Mouse (Mus musculus): ENCODE measurements around the gene Traf6. TPM values are rescaled to one million over a fixed set of nuclear protein-coding genes. Genes with fewer than 3 reads are reported as not detected.

Traf6 gene
- total and polyA plus RNA-seq, 3 experiments: 10.5 to 16.8 (median 14.0) TPM

GRCm38 (mm10) chr2:101652921-101653597, 25.2 kb upstream of the Traf6 start:
- no peak overlapping the region; the same call in 1 of the 2 replicates for H3K4me2 ChIP-seq (ENCODE audit: insufficient read depth, low read depth, poor library complexity, severe bottlenecking)
- in situ Hi-C loops (cut with MboI; ENCODE audit: low pct_ligation_motif_present, low pct_unique_long_range_greater_than_20kb, low sequenced_read_pairs): no loop called here
- peaks cover 51% of the 10 kb centered on the region for H3K27me3 ChIP-seq (replicated peaks)
- TF ChIP-seq SMC3 (IDR thresholded peaks at IDR 0.05; ENCODE audit: low read depth, low read length): peak; percentile 61
- TF ChIP-seq RAD21 (IDR thresholded peaks at IDR 0.05; ENCODE audit: low read depth, low read length): peak; percentile 78
- TF ChIP-seq POLR2AphosphoS2 (IDR thresholded peaks at IDR 0.05; ENCODE audit: low read depth, low read length): no peak
- peak; percentile 30 to 73; a peak in 2 of 4 replicates for TF ChIP-seq CTCF (conservative IDR thresholded peaks at IDR 0.05 in 1 of 2, IDR thresholded peaks at IDR 0.05 in 1 of 2; ENCODE audit: low read depth in 2 of 2, low read length in 2 of 2)
- TF ChIP-seq KAT2A (IDR thresholded peaks at IDR 0.05; ENCODE audit: insufficient replicate concordance, low read length): no peak
- no peak overlapping the region for H3K27ac ChIP-seq (ENCODE audit: insufficient read depth, low read depth)
- peak; percentile 41 for DNase-seq (ENCODE audit: extremely low read depth)
- dilution Hi-C loops (cut with MboI; ENCODE audit: extremely low pct_ligation_motif_present, extremely low pct_unique_long_range_greater_than_20kb, low sequenced_read_pairs): no loop called here
- no peaks in the 10 kb centered on the region for H3K36me3 ChIP-seq (replicated peaks in 1 of 2; ENCODE audit: control insufficient read depth in 1 of 2, insufficient read depth in 1 of 2, low read length in 1 of 2)
- H3K4me1 ChIP-seq (ENCODE audit: control insufficient read depth in 1 of 2, insufficient read depth in 2 of 2): no peaks in the 10 kb centered on the region
- H3K9ac ChIP-seq (ENCODE audit: insufficient read depth, low read depth): no peak overlapping the region
- H3K9me3 ChIP-seq (replicated peaks; ENCODE audit: low read length): no peaks in the 10 kb centered on the region
- H3K4me3 ChIP-seq (replicated peaks in 1 of 3; ENCODE audit: low read depth in 2 of 3, low read length in 2 of 3, poor library complexity in 1 of 3): no peak overlapping the region
- no peaks in the 10 kb centered on the region for H3K79me2 ChIP-seq (replicated peaks; ENCODE audit: control insufficient read depth, extremely low read depth, insufficient read depth, poor library complexity, severe bottlenecking)

GRCm38 (mm10) chr2:101660536-101660935, 17.7 kb upstream of the Traf6 start:
- no peak overlapping the region for H3K4me2 ChIP-seq (ENCODE audit: insufficient read depth, low read depth, poor library complexity, severe bottlenecking)
- in situ Hi-C loops (cut with MboI; ENCODE audit: low pct_ligation_motif_present, low pct_unique_long_range_greater_than_20kb, low sequenced_read_pairs): no loop called here
- no peaks in the 10 kb centered on the region for H3K79me2 ChIP-seq (replicated peaks; ENCODE audit: control insufficient read depth, extremely low read depth, insufficient read depth, poor library complexity, severe bottlenecking)
- DNase-seq (ENCODE audit: extremely low read depth): no peak
- H3K27ac ChIP-seq (ENCODE audit: insufficient read depth, low read depth): no peak overlapping the region
- peaks cover 21% of the 10 kb centered on the region for H3K27me3 ChIP-seq (replicated peaks)
- no peaks in the 10 kb centered on the region for H3K36me3 ChIP-seq (replicated peaks in 1 of 2; ENCODE audit: control insufficient read depth in 1 of 2, insufficient read depth in 1 of 2, low read length in 1 of 2)
- no peaks in the 10 kb centered on the region for H3K4me1 ChIP-seq (ENCODE audit: control insufficient read depth in 1 of 2, insufficient read depth in 2 of 2)
- dilution Hi-C loops (cut with MboI; ENCODE audit: extremely low pct_ligation_motif_present, extremely low pct_unique_long_range_greater_than_20kb, low sequenced_read_pairs): no loop called here
- TF ChIP-seq USF1 (IDR thresholded peaks at IDR 0.05; ENCODE audit: low read depth, low read length) (no peak), UBTF (IDR thresholded peaks at IDR 0.05; ENCODE audit: low read depth, low read length) (no peak), ZNF384 (IDR thresholded peaks at IDR 0.05; ENCODE audit: low read depth, low read length) (no peak), ELF1 (IDR thresholded peaks at IDR 0.05; ENCODE audit: low read depth, low read length) (no peak), NELFE (IDR thresholded peaks at IDR 0.05; ENCODE audit: low read depth, low read length) (no peak), MEF2A (IDR thresholded peaks at IDR 0.05; ENCODE audit: borderline replicate concordance, low read depth, low read length) (no peak), CTCF (conservative IDR thresholded peaks at IDR 0.05 in 1 of 2, IDR thresholded peaks at IDR 0.05 in 1 of 2; ENCODE audit: low read depth in 2 of 2, low read length in 2 of 2) (no peak), POLR2AphosphoS2 (IDR thresholded peaks at IDR 0.05; ENCODE audit: low read depth, low read length) (no peak), JUN (IDR thresholded peaks at IDR 0.05; ENCODE audit: insufficient read depth, low read depth, low read length) (no peak), CHD1 (IDR thresholded peaks at IDR 0.05; ENCODE audit: low read depth, low read length) (no peak), USF2 (conservative IDR thresholded peaks at IDR 0.05; ENCODE audit: low read depth, low read length) (no peak), MAFK (IDR thresholded peaks at IDR 0.05; ENCODE audit: insufficient replicate concordance, low read length) (no peak), TBP (conservative IDR thresholded peaks at IDR 0.05; ENCODE audit: low read depth, low read length) (no peak)
- H3K4me3 ChIP-seq (replicated peaks in 1 of 3; ENCODE audit: low read depth in 2 of 3, low read length in 2 of 3, poor library complexity in 1 of 3): no peak overlapping the region
- H3K9ac ChIP-seq (ENCODE audit: insufficient read depth, low read depth): no peak overlapping the region
- H3K9me3 ChIP-seq (replicated peaks; ENCODE audit: low read length): no peaks in the 10 kb centered on the region
